Mouse (Mus musculus): ENCODE results near the gene Mapk6. TPM values are rescaled to one million over a fixed set of nuclear protein-coding genes. Genes with fewer than 3 reads are reported as not detected.
A peak's percentile ranks its signal among the peaks of the same experiment; 100 is the strongest.

Gene Mapk6
- polyA plus RNA-seq, 1 experiment from 2014 or later, result 40.1 TPM

- Histone ChIP-seq H3K4me1 (replicated peaks; ENCODE audit: insufficient read depth, low read length) (peaks cover 10% of the 10 kb centered on the region; the same call in 1 of the 2 replicates), H3K36me3 (ENCODE audit: insufficient read depth, low read length) (no peaks in the 10 kb centered on the region), H3K9ac (ENCODE audit: low read depth, low read length) (no peak overlapping the region), H3K9me3 (replicated peaks; ENCODE audit: low read length) (no peaks in the 10 kb centered on the region), H3K27me3 (ENCODE audit: insufficient read depth, low read length) (no peaks in the 10 kb centered on the region), H3K4me2 (ENCODE audit: low read length) (no peak overlapping the region), H3K4me3 (replicated peaks; ENCODE audit: low read depth, low read length) (no peak overlapping the region), H3K27ac (no peak overlapping the region)
- WGBS, result 85% methylated on average over 3 of the region's 3 CpGs
- ATAC-seq (replicated peaks; ENCODE audit: low FRiP score, low read depth) (no peak), DNase-seq (ENCODE audit: low spot score) (peak; percentile 30)
- peak; percentile 39; the same call in 1 of the 2 replicates for TF ChIP-seq CTCF (IDR thresholded peaks at IDR 0.05; ENCODE audit: low read depth)
These were observed 90.4 kb downstream of the Mapk6 start for GRCm38 (mm10) chr9:75319365-75319764.

Other genes with a start within 250 kb of the Mapk6 start
- gene Myo5c, start 178.0 kb downstream of the Mapk6 start, polyA plus RNA-seq (2015; fragmentation: Nextera tagmentation; extraction: Ambion mirVana), result 2.4 and 3.5 TPM in 2 replicates
- gene Gnb5, start 103.7 kb downstream of the Mapk6 start, polyA plus RNA-seq (2015; fragmentation: Nextera tagmentation; extraction: Ambion mirVana), result 35.0 and 37.6 TPM in 2 replicates
- not detected in 2 replicates for gene Bcl2l10, start 62.2 kb downstream of the Mapk6 start, polyA plus RNA-seq (2015; fragmentation: Nextera tagmentation; extraction: Ambion mirVana)
- gene Leo1, start 31.5 kb upstream of the Mapk6 start, polyA plus RNA-seq (2015; fragmentation: Nextera tagmentation; extraction: Ambion mirVana), result 31.4 and 36.6 TPM in 2 replicates
- 120 and 131 TPM in 2 replicates for gene Tmod3, start 149.7 kb upstream of the Mapk6 start, polyA plus RNA-seq (2015; fragmentation: Nextera tagmentation; extraction: Ambion mirVana)
- gene Tmod2, start 201.3 kb upstream of the Mapk6 start, polyA plus RNA-seq (2015; fragmentation: Nextera tagmentation; extraction: Ambion mirVana), result 12.4 and 15.6 TPM in 2 replicates
- 31.4 and 34.7 TPM in 2 replicates for gene Lysmd2, start 215.7 kb upstream of the Mapk6 start, polyA plus RNA-seq (2015; fragmentation: Nextera tagmentation; extraction: Ambion mirVana)